Mouse (Mus musculus): ENCODE measurements around the gene Ddx42.

- TF ChIP-seq CTCF (conservative IDR thresholded peaks at IDR 0.05; ENCODE audit: insufficient read depth, insufficient read length, low read depth, low read length) (no peak), POLR2A (IDR thresholded peaks at IDR 0.05; ENCODE audit: low read depth, low read length) (no peak)
Measured at GRCm38 (mm10) chr11:106282452-106282851, 65.7 kb downstream of the Ddx42 start.
